Mouse (Mus musculus): ENCODE data around the gene Hdc. TPM values are rescaled to one million over a fixed set of nuclear protein-coding genes. Genes with fewer than 3 reads are reported as not detected.
"Not testable (repeated sequence)": the region's sequence is repeated elsewhere in the genome, so short reads cannot be mapped to it uniquely, and the experiment has no call there.

Gene Hdc
- polyA plus RNA-seq, 1 experiment from 2014 or later, result 2.1 TPM

DNA sequence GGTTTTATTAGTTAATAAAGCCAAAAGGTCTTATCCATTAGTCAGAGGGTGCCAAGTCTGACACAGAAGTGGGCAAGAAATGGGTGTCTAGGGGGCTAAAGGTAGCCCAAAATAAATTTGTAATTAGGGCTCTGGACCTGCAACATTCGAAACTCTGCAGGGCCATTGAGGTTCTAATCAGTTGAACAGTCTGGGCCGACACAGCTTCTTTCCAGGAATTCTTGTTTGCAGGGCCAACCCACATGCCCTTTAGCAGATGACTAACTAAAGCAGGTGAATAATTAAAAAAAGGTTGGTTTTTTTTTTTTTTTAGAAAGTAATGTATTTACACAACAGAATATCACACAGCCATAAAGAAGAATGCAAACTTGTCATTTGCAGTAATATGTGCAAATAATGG is 3.4 kb upstream of the Hdc start:
- no peak overlapping the region for H3K4me3 ChIP-seq
- H3K27ac ChIP-seq, result no peak overlapping the region
- 79% methylated on average over 2 of the region's 2 CpGs for WGBS
- H3K9me3 ChIP-seq, result no peaks in the 10 kb centered on the region
- H3K27me3 ChIP-seq (ENCODE audit: insufficient read depth, poor library complexity, severe bottlenecking), result no peaks in the 10 kb centered on the region
- H3K4me1 ChIP-seq (replicated peaks), result peaks cover 18% of the 10 kb centered on the region
- H3K36me3 ChIP-seq, result peaks cover 10% of the 10 kb centered on the region
- no peak for DNase-seq (ENCODE audit: low spot score)

DNA sequence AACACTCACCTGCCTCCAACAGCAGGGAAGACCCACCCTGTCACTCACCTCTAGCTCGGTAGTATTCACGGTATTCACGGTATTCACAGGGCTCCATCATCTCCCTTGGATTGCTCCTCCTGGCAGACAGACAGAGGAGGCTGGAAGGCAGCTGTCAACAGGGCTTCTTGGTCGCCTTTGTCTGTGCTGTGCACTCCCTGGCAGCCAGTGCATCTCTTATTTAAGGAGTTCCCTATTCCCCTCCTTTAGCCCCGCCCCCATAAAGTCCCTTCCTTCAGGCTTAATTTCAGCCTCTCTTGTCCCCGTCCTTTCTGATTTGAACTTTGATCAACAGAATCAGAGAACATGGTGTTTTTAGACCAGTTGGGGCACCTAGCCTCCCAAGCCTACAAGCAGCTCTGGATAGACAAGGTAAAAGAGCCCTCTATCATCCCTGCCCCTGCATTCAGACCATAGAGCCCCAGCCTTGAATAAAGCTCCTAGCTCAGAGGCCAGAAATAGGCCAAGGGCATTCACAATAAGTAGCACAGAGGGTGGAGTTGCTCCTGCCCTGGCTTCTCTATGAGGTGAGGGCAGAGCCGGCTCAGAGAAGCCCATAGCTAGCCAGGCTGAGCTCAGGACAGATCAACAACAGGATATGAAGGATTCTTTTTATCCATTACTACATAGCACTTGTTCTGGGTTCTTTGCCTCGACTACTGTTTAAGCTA is 474 bp downstream of the Hdc start:
- no peak overlapping the region for H3K4me3 ChIP-seq
- no peaks in the 10 kb centered on the region for H3K9me3 ChIP-seq
- no peaks in the 10 kb centered on the region for H3K27me3 ChIP-seq (ENCODE audit: insufficient read depth, poor library complexity, severe bottlenecking)
- H3K27ac ChIP-seq, result peak overlapping the region; percentile 40; the same call in 1 of the 2 replicates
- 22% methylated on average over 8 of the region's 8 CpGs for WGBS
- peak; percentile 14 for DNase-seq (ENCODE audit: low spot score)
- H3K4me1 ChIP-seq (replicated peaks), result peaks cover 14% of the 10 kb centered on the region
- H3K36me3 ChIP-seq, result no peaks in the 10 kb centered on the region

GRCm38 (mm10) chr2:126615355-126615754 is 3.7 kb downstream of the Hdc start:
- 92% methylated on average over 3 of the region's 3 CpGs for WGBS
- H3K27ac ChIP-seq, result no peak overlapping the region

GRCm38 (mm10) chr2:126609600-126609999 is 9.5 kb downstream of the Hdc start:
- DNase-seq (ENCODE audit: low spot score); H3K4me3 ChIP-seq; H3K36me3 ChIP-seq; H3K4me1 ChIP-seq (replicated peaks); H3K27ac ChIP-seq; H3K9me3 ChIP-seq; H3K27me3 ChIP-seq (ENCODE audit: insufficient read depth, poor library complexity, severe bottlenecking): not testable (repeated sequence)
- WGBS, result 78% methylated on average over 12 of the region's 12 CpGs

More at GRCm38 (mm10) chr2:126615355-126615754, 3.7 kb downstream of the Hdc start:
- H3K9me3 ChIP-seq, result no peaks in the 10 kb centered on the region
- no peaks in the 10 kb centered on the region for H3K27me3 ChIP-seq (ENCODE audit: insufficient read depth, poor library complexity, severe bottlenecking)
- no peak for DNase-seq (ENCODE audit: low spot score)
- no peaks in the 10 kb centered on the region for H3K36me3 ChIP-seq
- H3K4me3 ChIP-seq, result no peak overlapping the region
- H3K4me1 ChIP-seq (replicated peaks), result peaks cover 12% of the 10 kb centered on the region

DNA sequence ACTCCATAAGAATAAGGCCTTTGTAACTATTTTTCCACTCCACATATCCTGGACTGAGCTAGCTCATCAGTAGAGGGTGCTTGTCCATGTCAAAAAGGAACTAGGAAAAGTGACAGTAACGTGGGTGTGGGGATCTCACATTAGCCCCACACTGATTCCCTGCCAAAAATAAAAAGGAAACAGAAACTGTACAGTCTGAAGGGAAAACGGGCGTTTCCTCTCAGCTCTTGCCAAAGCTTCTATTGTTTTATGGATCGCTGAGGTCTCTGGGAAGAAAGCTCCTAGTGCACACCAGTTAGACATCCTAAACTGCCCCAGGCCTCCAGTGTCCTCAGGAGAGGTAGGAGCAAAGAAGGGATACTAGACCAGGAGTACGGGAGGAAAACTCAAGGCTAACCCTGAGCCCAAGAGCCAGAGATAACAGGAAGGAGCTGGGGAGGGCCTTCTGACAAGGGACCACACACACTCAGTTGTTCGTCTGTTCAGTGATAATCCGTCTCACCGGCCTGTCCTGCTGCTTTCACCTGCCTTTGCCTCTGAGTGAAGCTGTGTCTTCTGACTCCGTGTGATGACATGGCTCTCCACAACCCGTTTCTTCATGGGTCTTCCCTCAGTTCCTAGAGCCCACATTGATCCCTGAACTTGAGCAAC is 11.4 kb downstream of the Hdc start:
- no peak for DNase-seq (ENCODE audit: low spot score)
- Histone ChIP-seq H3K4me1 (replicated peaks) (no peaks in the 10 kb centered on the region), H3K27ac (no peak overlapping the region), H3K4me3 (no peak overlapping the region), H3K27me3 (ENCODE audit: insufficient read depth, poor library complexity, severe bottlenecking) (no peaks in the 10 kb centered on the region), H3K9me3 (no peaks in the 10 kb centered on the region), H3K36me3 (no peaks in the 10 kb centered on the region)
- 84% methylated on average over 10 of the region's 10 CpGs for WGBS

GRCm38 (mm10) chr2:126606688-126607062 is 12.4 kb downstream of the Hdc start:
- DNase-seq (ENCODE audit: low spot score), result no peak
- Histone ChIP-seq H3K27ac (no peak overlapping the region), H3K4me1 (replicated peaks) (no peaks in the 10 kb centered on the region), H3K9me3 (no peaks in the 10 kb centered on the region), H3K4me3 (no peak overlapping the region), H3K36me3 (no peaks in the 10 kb centered on the region), H3K27me3 (ENCODE audit: insufficient read depth, poor library complexity, severe bottlenecking) (no peaks in the 10 kb centered on the region)
- WGBS, result 78% methylated on average over 4 of the region's 4 CpGs

GRCm38 (mm10) chr2:126606061-126606687 is 12.9 kb downstream of the Hdc start:
- 87% methylated on average over 15 of the region's 15 CpGs for WGBS

GRCm38 (mm10) chr2:126601918-126602600 is 17.0 kb downstream of the Hdc start:
- WGBS, result 87% methylated on average over 14 of the region's 14 CpGs
- Histone ChIP-seq H3K4me1 (replicated peaks) (no peaks in the 10 kb centered on the region; the same call in 1 of the 2 replicates), H3K9me3 (no peaks in the 10 kb centered on the region), H3K36me3 (no peaks in the 10 kb centered on the region), H3K27ac (no peak overlapping the region), H3K27me3 (ENCODE audit: insufficient read depth, poor library complexity, severe bottlenecking) (no peaks in the 10 kb centered on the region), H3K4me3 (no peak overlapping the region)
- no peak for DNase-seq (ENCODE audit: low spot score)

More at GRCm38 (mm10) chr2:126606061-126606687, 12.9 kb downstream of the Hdc start:
- no peak overlapping the region for H3K4me3 ChIP-seq
- DNase-seq (ENCODE audit: low spot score), result no peak
- no peaks in the 10 kb centered on the region for H3K36me3 ChIP-seq
- no peak overlapping the region for H3K27ac ChIP-seq
- no peaks in the 10 kb centered on the region for H3K27me3 ChIP-seq (ENCODE audit: insufficient read depth, poor library complexity, severe bottlenecking)
- no peaks in the 10 kb centered on the region for H3K9me3 ChIP-seq
- no peaks in the 10 kb centered on the region for H3K4me1 ChIP-seq (replicated peaks)

- Histone ChIP-seq H3K4me3 (no peak overlapping the region), H3K27ac (no peak overlapping the region), H3K9me3 (no peaks in the 10 kb centered on the region), H3K36me3 (no peaks in the 10 kb centered on the region), H3K4me1 (replicated peaks) (no peaks in the 10 kb centered on the region; the same call in 1 of the 2 replicates), H3K27me3 (ENCODE audit: insufficient read depth, poor library complexity, severe bottlenecking) (no peaks in the 10 kb centered on the region)
- no peak for DNase-seq (ENCODE audit: low spot score)
- WGBS, result 80% methylated on average over 14 of the region's 14 CpGs
Observed at GRCm38 (mm10) chr2:126600533-126600932, 18.6 kb downstream of the Hdc start.

DNA sequence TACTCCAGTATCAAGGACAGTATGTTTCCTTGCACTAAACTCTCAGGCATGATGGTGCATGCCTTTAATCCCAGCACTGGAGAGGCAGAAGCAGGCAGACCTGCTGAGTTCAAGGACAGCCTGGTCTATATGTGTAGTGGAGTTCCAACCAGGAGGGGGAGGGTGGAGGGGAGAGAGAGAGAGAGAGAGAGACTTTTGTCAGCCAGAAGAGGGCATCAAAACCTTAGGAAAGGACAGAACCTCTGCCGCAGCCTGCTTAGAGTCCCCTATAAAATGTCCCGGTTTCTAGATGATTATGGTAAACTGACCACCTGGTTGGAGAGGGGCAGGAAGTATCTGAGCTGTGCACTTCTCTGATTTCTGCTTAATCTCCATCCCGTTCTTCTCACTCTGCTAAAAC is 20.1 kb downstream of the Hdc start:
- WGBS, result 14% methylated on average over 3 of the region's 3 CpGs
- no peaks in the 10 kb centered on the region for H3K27me3 ChIP-seq (ENCODE audit: insufficient read depth, poor library complexity, severe bottlenecking)
- H3K36me3 ChIP-seq, result no peaks in the 10 kb centered on the region
- H3K27ac ChIP-seq, result no peak overlapping the region
- peaks cover 3% of the 10 kb centered on the region; the same call in 1 of the 2 replicates for H3K4me1 ChIP-seq (replicated peaks)
- no peaks in the 10 kb centered on the region for H3K9me3 ChIP-seq
- H3K4me3 ChIP-seq, result no peak overlapping the region
- peak; percentile 12 for DNase-seq (ENCODE audit: low spot score)

GRCm38 (mm10) chr2:126598359-126598758 is 20.7 kb downstream of the Hdc start:
- no peak for DNase-seq (ENCODE audit: low spot score)
- 47% methylated on average over 2 of the region's 2 CpGs for WGBS

GRCm38 (mm10) chr2:126597279-126598241 is 21.5 kb downstream of the Hdc start:
- no peak overlapping the region for H3K27ac ChIP-seq
- H3K4me3 ChIP-seq, result no peak overlapping the region
- WGBS, result 82% methylated on average over 20 of the region's 20 CpGs
- H3K36me3 ChIP-seq, result no peaks in the 10 kb centered on the region
- no peaks in the 10 kb centered on the region for H3K9me3 ChIP-seq
- peaks cover 4% of the 10 kb centered on the region; the same call in 1 of the 2 replicates for H3K4me1 ChIP-seq (replicated peaks)
- DNase-seq (ENCODE audit: low spot score), result no peak
- H3K27me3 ChIP-seq (ENCODE audit: insufficient read depth, poor library complexity, severe bottlenecking), result no peaks in the 10 kb centered on the region

More at GRCm38 (mm10) chr2:126598359-126598758, 20.7 kb downstream of the Hdc start:
- H3K4me3 ChIP-seq, result no peak overlapping the region
- no peak overlapping the region for H3K27ac ChIP-seq
- peaks cover 4% of the 10 kb centered on the region; the same call in 1 of the 2 replicates for H3K4me1 ChIP-seq (replicated peaks)
- H3K9me3 ChIP-seq, result no peaks in the 10 kb centered on the region
- H3K36me3 ChIP-seq, result no peaks in the 10 kb centered on the region
- H3K27me3 ChIP-seq (ENCODE audit: insufficient read depth, poor library complexity, severe bottlenecking), result no peaks in the 10 kb centered on the region

Measured in hindbrain, embryonic 10.5 days (tissue).